ENCODE assay signal across 16 mouse cellular contexts in the genomic region with DNA sequence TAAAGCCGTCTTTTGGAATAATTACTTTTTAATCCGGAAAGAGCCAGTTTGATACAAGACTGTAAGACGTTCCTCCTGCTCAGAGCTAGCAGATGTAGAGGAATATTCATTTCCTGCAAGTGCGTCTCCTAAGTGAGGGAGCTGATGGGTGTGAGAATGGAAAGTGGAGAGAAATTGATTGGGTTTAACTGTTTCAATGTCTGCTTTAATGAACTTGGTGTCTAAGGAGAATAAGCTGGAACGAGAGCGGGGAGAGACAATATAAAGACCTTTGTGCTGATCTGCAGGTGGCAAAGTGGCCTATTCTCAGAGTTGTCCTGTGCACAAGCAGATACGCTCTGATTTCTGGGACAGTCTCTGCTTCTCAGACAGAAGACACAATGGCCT. TPM values are rescaled to one million over a fixed set of nuclear protein-coding genes. Genes with fewer than 3 reads are reported as not detected.
DNase-seq lines count a peak whose midpoint lies in the region; ATAC-seq and TF ChIP-seq lines count a peak whose summit lies in the region.
"Had no signal": no experiment of that assay in that cellular context is flagged by ENCODE, and none has a peak within 500 bp of the region (broad histone marks: within the 10 kb centered on the region; RNA-seq: fewer than 3 reads in every experiment).

No protein-coding gene starts in this region.

- H3K4me1 ChIP-seq in heart, embryonic 16.5 days (ENCODE audit: control insufficient read depth, insufficient read depth, low read length): peaks cover 4% of the 10 kb centered on the region; the same call in 1 of the 2 replicates
- H3K4me1 ChIP-seq in heart, adult 2 months (ENCODE audit: control insufficient read depth, insufficient read depth, low read length): peaks cover 2% of the 10 kb centered on the region
- peaks cover 19% of the 10 kb centered on the region; the same call in 1 of the 2 replicates for H3K4me1 ChIP-seq in lung, embryonic 15.5 days
- H3K4me1 ChIP-seq in lung, adult 2 months (ENCODE audit: control insufficient read depth, insufficient read depth, low read length): no peaks in the 10 kb centered on the region
- H3K4me1 ChIP-seq in intestine, embryonic 14.5 days (replicated peaks; ENCODE audit: control insufficient read depth, insufficient read depth, low read length): no peaks in the 10 kb centered on the region
- no peaks in the 10 kb centered on the region for H3K4me1 ChIP-seq in small intestine, adult 2 months (ENCODE audit: control insufficient read depth, insufficient read depth, insufficient read length, low read length)

- no peak overlapping the region for H3K4me3 ChIP-seq in heart, embryonic 16.5 days (ENCODE audit: low read length)
- no peak overlapping the region for H3K4me3 ChIP-seq in heart, adult 2 months
- H3K4me3 ChIP-seq in lung, embryonic 15.5 days: no peak overlapping the region
- no peak overlapping the region for H3K4me3 ChIP-seq in lung, adult 2 months (replicated peaks; ENCODE audit: extremely low read depth, low read depth, low read length)
- no peak overlapping the region for H3K4me3 ChIP-seq in intestine, embryonic 14.5 days (ENCODE audit: low read depth, low read length)
- no peak overlapping the region for H3K4me3 ChIP-seq in small intestine, adult 2 months (ENCODE audit: low read depth, low read length)

- intact Hi-C loops in heart, adult 2 months (cut with DNase I): no loop called here

- ATAC-seq in heart, embryonic 16.5 days (replicated peaks; ENCODE audit: extremely low read depth, insufficient read depth, low FRiP score): no peak
- no peak for ATAC-seq in lung, embryonic 15.5 days (ENCODE audit: borderline replicate concordance, extremely low read depth, low FRiP score, low TSS enrichment)
- 0 out of 2 replicates have a peak, but pooled peaks have one; percentile 18 for ATAC-seq in intestine, embryonic 14.5 days (replicated peaks; ENCODE audit: low FRiP score, low TSS enrichment, low read depth)

- no peak overlapping the region for H3K9ac ChIP-seq in heart, embryonic 16.5 days (ENCODE audit: low read length)
- no peak overlapping the region for H3K9ac ChIP-seq in heart, adult 2 months (ENCODE audit: low read depth, low read length)
- H3K9ac ChIP-seq in lung, embryonic 15.5 days: no peak overlapping the region
- no peak overlapping the region for H3K9ac ChIP-seq in intestine, embryonic 14.5 days (ENCODE audit: low read length)

- 0 out of 2 replicates have a peak, but pooled peaks cover 3% of the 10 kb centered on the region for H3K27me3 ChIP-seq in heart, embryonic 16.5 days (ENCODE audit: control insufficient read depth, insufficient read depth, low read length)
- no peaks in the 10 kb centered on the region for H3K27me3 ChIP-seq in heart, adult 2 months (ENCODE audit: control insufficient read depth, insufficient read depth, low read length)
- H3K27me3 ChIP-seq in lung, embryonic 15.5 days: no peaks in the 10 kb centered on the region; the same call in 1 of the 2 replicates
- H3K27me3 ChIP-seq in intestine, embryonic 14.5 days (replicated peaks; ENCODE audit: control insufficient read depth, insufficient read depth, low read length): no peaks in the 10 kb centered on the region
- H3K27me3 ChIP-seq in small intestine, adult 2 months (ENCODE audit: control insufficient read depth, insufficient read depth, low read length): no peaks in the 10 kb centered on the region
- H3K27me3 ChIP-seq: Patski had no signal

- H3K9me3 ChIP-seq in heart, embryonic 16.5 days (replicated peaks; ENCODE audit: control insufficient read depth, low read length): no peaks in the 10 kb centered on the region
- no peaks in the 10 kb centered on the region for H3K9me3 ChIP-seq in lung, embryonic 15.5 days
- no peaks in the 10 kb centered on the region for H3K9me3 ChIP-seq in intestine, embryonic 14.5 days (ENCODE audit: control insufficient read depth, low read length)
- H3K9me3 ChIP-seq: liver, embryonic 12.5 days had no signal

- no peaks in the 10 kb centered on the region for H3K79me2 ChIP-seq in heart, adult 2 months (replicated peaks; ENCODE audit: control insufficient read depth, insufficient read depth, low read length)

- peak overlapping the region; percentile 58; the same call in 1 of the 2 replicates for H3K4me2 ChIP-seq in heart, embryonic 16.5 days (ENCODE audit: low read depth, low read length)
- H3K4me2 ChIP-seq in lung, embryonic 15.5 days: peak overlapping the region; percentile 52
- peak overlapping the region; percentile 49 for H3K4me2 ChIP-seq in intestine, embryonic 14.5 days (ENCODE audit: low read length)

- no peak overlapping the region for H3K27ac ChIP-seq in heart, embryonic 16.5 days (ENCODE audit: low read length)
- no peak overlapping the region for H3K27ac ChIP-seq in heart, adult 2 months
- peak overlapping the region; percentile 77 for H3K27ac ChIP-seq in lung, embryonic 15.5 days
- peak overlapping the region; percentile 77 for H3K27ac ChIP-seq in intestine, embryonic 14.5 days (ENCODE audit: low read depth)
- H3K27ac ChIP-seq in small intestine, adult 2 months (ENCODE audit: insufficient read depth, low read depth, low read length): peak overlapping the region; percentile 91
- H3K27ac ChIP-seq: liver, embryonic 12.5 days had no signal

- no peaks in the 10 kb centered on the region for H3K36me3 ChIP-seq in heart, embryonic 16.5 days (ENCODE audit: control insufficient read depth, insufficient read depth)
- H3K36me3 ChIP-seq in heart, adult 2 months (ENCODE audit: control insufficient read depth, insufficient read depth, low read length): no peaks in the 10 kb centered on the region
- no peaks in the 10 kb centered on the region for H3K36me3 ChIP-seq in lung, embryonic 15.5 days
- H3K36me3 ChIP-seq in intestine, embryonic 14.5 days (ENCODE audit: control insufficient read depth, insufficient read depth, low read length): no peaks in the 10 kb centered on the region
- no peaks in the 10 kb centered on the region for H3K36me3 ChIP-seq in small intestine, adult 2 months (ENCODE audit: control insufficient read depth, insufficient read depth, low read length)
- H3K36me3 ChIP-seq: liver, embryonic 12.5 days had no signal

- DNase-seq in heart, adult 2 months: no peak
- no peak for DNase-seq in lung, adult 2 months
- no peak for DNase-seq in intestine, embryonic 14.5 days (ENCODE audit: low spot score)
- no peak for DNase-seq in thymus, postnatal 10 days (ENCODE audit: low spot score in 2 of 2)
- no peak for DNase-seq in thymus, postnatal 25 days
- DNase-seq: adrenal gland, postnatal 10 days had no signal

- no peak for TF ChIP-seq CTCF in heart, adult 2 months (IDR thresholded peaks at IDR 0.05)
- no peak for TF ChIP-seq CTCF in lung, adult 2 months (IDR thresholded peaks at IDR 0.05; ENCODE audit: insufficient read depth, low read length)
- no peak for TF ChIP-seq CTCF in small intestine, adult 2 months (IDR thresholded peaks at IDR 0.05; ENCODE audit: extremely low read depth, insufficient read length, insufficient replicate concordance, low read depth, low read length)

- TF ChIP-seq POLR2A in heart, adult 2 months (IDR thresholded peaks at IDR 0.05; ENCODE audit: insufficient read depth, low read depth, low read length): no peak
- no peak for TF ChIP-seq POLR2A in lung, adult 2 months (IDR thresholded peaks at IDR 0.05; ENCODE audit: borderline replicate concordance, extremely low read depth, low read depth, low read length)
- TF ChIP-seq POLR2A in small intestine, adult 2 months (IDR thresholded peaks at IDR 0.05; ENCODE audit: low read depth, low read length): no peak

- 76% methylated on average over 7 of the region's 7 CpGs for WGBS in heart, embryonic 16.5 days
- WGBS in heart, adult 2 months: 72% methylated on average over 7 of the region's 7 CpGs
- 49% methylated on average over 7 of the region's 7 CpGs for WGBS in lung, embryonic 15.5 days
- WGBS in lung, adult 2 months: 55% methylated on average over 7 of the region's 7 CpGs
- WGBS in intestine, embryonic 14.5 days: 56% methylated on average over 7 of the region's 7 CpGs
- 24% methylated on average over 7 of the region's 7 CpGs for WGBS in small intestine, adult 2 months

- TF ChIP-seq EP300 in heart, adult 2 months (IDR thresholded peaks at IDR 0.05; ENCODE audit: insufficient read depth, low read depth, low read length): no peak

RNA-seq across cellular contexts. Expression of a gene that starts 19.8 kb away (rescaled TPM):
- 17.2 and 18.3 TPM in 2 replicates for polyA plus RNA-seq in heart, embryonic 16.5 days (2015; fragmentation: Nextera tagmentation; extraction: Ambion mirVana)
- 1 to 10 TPM; 3.9 to 5.2 TPM for total RNA-seq in heart, adult 2 months (2021)
- polyA plus RNA-seq in heart, adult 2 months (2012; rRNA removed): 11.4 and 13.0 TPM in 2 replicates
- polyA plus RNA-seq in lung, embryonic 15.5 days (2015; fragmentation: Nextera tagmentation; extraction: Ambion mirVana): 5.8 and 7.4 TPM in 2 replicates
- 8.8 and 15.6 TPM in 2 replicates for polyA plus RNA-seq in lung, adult 2 months (2012; rRNA removed)
- 9.4 and 10.8 TPM in 2 replicates for polyA plus RNA-seq in intestine, embryonic 14.5 days (2014; fragmentation: Nextera tagmentation; extraction: Ambion mirVana)
- 1.7 and 3.2 TPM in 2 replicates for polyA plus RNA-seq in small intestine, adult 2 months (2012; rRNA removed)

RNA-seq across cellular contexts. Expression of a gene that starts 26.5 kb away (rescaled TPM):
- not detected in 2 replicates for polyA plus RNA-seq in heart, embryonic 16.5 days (2015; fragmentation: Nextera tagmentation; extraction: Ambion mirVana)
- total RNA-seq in heart, adult 2 months (2021): under 1 TPM; 0.82 to 0.89 TPM
- 0.70 and 0.85 TPM in 2 replicates for polyA plus RNA-seq in heart, adult 2 months (2012; rRNA removed)
- 0.20 TPM in 1 of 2 replicates, not detected in the other for polyA plus RNA-seq in lung, embryonic 15.5 days (2015; fragmentation: Nextera tagmentation; extraction: Ambion mirVana)
- polyA plus RNA-seq in lung, adult 2 months (2012; rRNA removed): 1.1 and 1.2 TPM in 2 replicates
- polyA plus RNA-seq in intestine, embryonic 14.5 days (2014; fragmentation: Nextera tagmentation; extraction: Ambion mirVana): not detected in 2 replicates
- 0.19 TPM in 1 of 2 replicates, not detected in the other for polyA plus RNA-seq in small intestine, adult 2 months (2012; rRNA removed)
- polyA plus RNA-seq: CD4-positive, CD25-positive, alpha-beta regulatory T cell, adult 4 months; forebrain, embryonic 14.5 days; liver, embryonic 12.5 days had no signal

RNA-seq across cellular contexts. Expression of a gene that starts 30.3 kb away (rescaled TPM):
- 0.54 and 0.61 TPM in 2 replicates for polyA plus RNA-seq in heart, embryonic 16.5 days (2015; fragmentation: Nextera tagmentation; extraction: Ambion mirVana)
- total RNA-seq in heart, adult 2 months (2021): not detected
- polyA plus RNA-seq in heart, adult 2 months (2012; rRNA removed): 0.04 TPM in 1 of 2 replicates, not detected in the other
- polyA plus RNA-seq in lung, embryonic 15.5 days (2015; fragmentation: Nextera tagmentation; extraction: Ambion mirVana): 2.1 and 2.2 TPM in 2 replicates
- 2.3 and 11.2 TPM in 2 replicates for polyA plus RNA-seq in lung, adult 2 months (2012; rRNA removed)
- polyA plus RNA-seq in intestine, embryonic 14.5 days (2014; fragmentation: Nextera tagmentation; extraction: Ambion mirVana): 17.5 and 18.6 TPM in 2 replicates
- 28.5 and 55.3 TPM in 2 replicates for polyA plus RNA-seq in small intestine, adult 2 months (2012; rRNA removed)
- total RNA-seq: adrenal gland, postnatal 10 days; gastrocnemius, postnatal 4 days; hematopoietic stem cell, adult 5-6 weeks; megakaryocyte-erythroid progenitor cell, adult 5-6 weeks had no signal
- polyA plus RNA-seq: CD4-positive, CD25-positive, alpha-beta regulatory T cell, adult 4 months; forebrain, embryonic 14.5 days; liver, embryonic 12.5 days had no signal

RNA-seq across cellular contexts. Expression of a gene that starts 37.7 kb away (rescaled TPM):
- polyA plus RNA-seq in heart, embryonic 16.5 days (2015; fragmentation: Nextera tagmentation; extraction: Ambion mirVana): 3.8 and 4.0 TPM in 2 replicates
- total RNA-seq in heart, adult 2 months (2021): 1 to 10 TPM; 3.0 to 3.3 TPM
- 3.0 and 3.1 TPM in 2 replicates for polyA plus RNA-seq in heart, adult 2 months (2012; rRNA removed)
- 5.7 and 5.9 TPM in 2 replicates for polyA plus RNA-seq in lung, embryonic 15.5 days (2015; fragmentation: Nextera tagmentation; extraction: Ambion mirVana)
- 14.5 and 15.3 TPM in 2 replicates for polyA plus RNA-seq in lung, adult 2 months (2012; rRNA removed)
- polyA plus RNA-seq in intestine, embryonic 14.5 days (2014; fragmentation: Nextera tagmentation; extraction: Ambion mirVana): 6.1 and 6.5 TPM in 2 replicates
- 20.2 and 37.1 TPM in 2 replicates for polyA plus RNA-seq in small intestine, adult 2 months (2012; rRNA removed)

RNA-seq across cellular contexts. Expression of a gene that starts 39.9 kb away (rescaled TPM):
- 1,696 and 1,829 TPM in 2 replicates for polyA plus RNA-seq in heart, embryonic 16.5 days (2015; fragmentation: Nextera tagmentation; extraction: Ambion mirVana)
- 100 to 1,000 TPM; 169 to 194 TPM for total RNA-seq in heart, adult 2 months (2021)
- 160 and 206 TPM in 2 replicates for polyA plus RNA-seq in heart, adult 2 months (2012; rRNA removed)
- 2,855 and 2,978 TPM in 2 replicates for polyA plus RNA-seq in lung, embryonic 15.5 days (2015; fragmentation: Nextera tagmentation; extraction: Ambion mirVana)
- polyA plus RNA-seq in lung, adult 2 months (2012; rRNA removed): 439 and 568 TPM in 2 replicates
- polyA plus RNA-seq in intestine, embryonic 14.5 days (2014; fragmentation: Nextera tagmentation; extraction: Ambion mirVana): 2,844 and 3,105 TPM in 2 replicates
- polyA plus RNA-seq in small intestine, adult 2 months (2012; rRNA removed): 320 and 703 TPM in 2 replicates

Comparison
In these comparisons a context has a peak if more than half of its experiments do, and no peak if none do; other contexts are left out.
1. H3K27ac ChIP-seq: peak in lung, embryonic 15.5 days (single experiment), intestine, embryonic 14.5 days (single experiment) and small intestine, adult 2 months (single experiment); none in heart, embryonic 16.5 days (single experiment) and heart, adult 2 months (single experiment).
2. Peak in every context shown above with its lines, with median percentiles within 50 percentile points of each other: H3K4me2 ChIP-seq.